In genomic region chr6:97059599-97059998, GRCm38 (mm10) we compare ENCODE assay signal across 8 mouse cellular contexts. TPM values are rescaled to one million over a fixed set of nuclear protein-coding genes. Genes with fewer than 3 reads are reported as not detected.
DNase-seq lines count a peak whose midpoint lies in the region; ATAC-seq lines count a peak whose summit lies in the region.

No protein-coding gene starts in this region.

- peaks cover 29% of the 10 kb centered on the region for H3K27me3 ChIP-seq in heart, embryonic 11.5 days (ENCODE audit: control insufficient read depth, insufficient read depth, low read length)
- H3K27me3 ChIP-seq in hindbrain, embryonic 11.5 days (ENCODE audit: control insufficient read depth, insufficient read depth, low read length), result peaks cover 9% of the 10 kb centered on the region
- peaks cover 12% of the 10 kb centered on the region for H3K27me3 ChIP-seq in midbrain, embryonic 11.5 days (ENCODE audit: control insufficient read depth, insufficient read depth, low read length)

- H3K4me3 ChIP-seq in heart, embryonic 11.5 days (ENCODE audit: low read depth, low read length), result peak overlapping the region; percentile 46
- H3K4me3 ChIP-seq in hindbrain, embryonic 11.5 days (ENCODE audit: low read depth, low read length), result peak overlapping the region; percentile 39
- H3K4me3 ChIP-seq in midbrain, embryonic 11.5 days (ENCODE audit: low read depth, low read length), result peak overlapping the region; percentile 39

- H3K36me3 ChIP-seq in heart, embryonic 11.5 days (ENCODE audit: control insufficient read depth, insufficient read depth, low read length), result no peaks in the 10 kb centered on the region
- no peaks in the 10 kb centered on the region for H3K36me3 ChIP-seq in hindbrain, embryonic 11.5 days (ENCODE audit: control insufficient read depth, insufficient read depth, low read length)
- no peaks in the 10 kb centered on the region for H3K36me3 ChIP-seq in midbrain, embryonic 11.5 days (ENCODE audit: control insufficient read depth, insufficient read depth, low read length)

- H3K9ac ChIP-seq in heart, embryonic 11.5 days (ENCODE audit: low read depth, low read length), result no peak overlapping the region
- peak overlapping the region; percentile 12; the same call in 1 of the 2 replicates for H3K9ac ChIP-seq in hindbrain, embryonic 11.5 days (ENCODE audit: low read depth, low read length)
- H3K9ac ChIP-seq in midbrain, embryonic 11.5 days (ENCODE audit: low read length), result peak overlapping the region; percentile 31

- no peaks in the 10 kb centered on the region for H3K9me3 ChIP-seq in heart, embryonic 11.5 days (replicated peaks; ENCODE audit: control insufficient read depth, low read length)
- H3K9me3 ChIP-seq in hindbrain, embryonic 11.5 days (ENCODE audit: control insufficient read depth, low read length), result no peaks in the 10 kb centered on the region
- H3K9me3 ChIP-seq in midbrain, embryonic 11.5 days (ENCODE audit: control insufficient read depth, low read length), result no peaks in the 10 kb centered on the region

- H3K4me2 ChIP-seq in heart, embryonic 11.5 days, result peak overlapping the region; percentile 82
- H3K4me2 ChIP-seq in hindbrain, embryonic 11.5 days (replicated peaks; ENCODE audit: low read depth, low read length), result peak overlapping the region; percentile 71
- peak overlapping the region; percentile 70 for H3K4me2 ChIP-seq in midbrain, embryonic 11.5 days

- intact Hi-C loops in heart, postnatal 10 days (cut with DNase I), result no loop called here

- 4% methylated on average over 10 of the region's 10 CpGs for WGBS in heart, embryonic 11.5 days (ENCODE audit: insufficient replicate concordance)
- WGBS in hindbrain, embryonic 11.5 days, result 9% methylated on average over 10 of the region's 10 CpGs
- 3% methylated on average over 10 of the region's 10 CpGs for WGBS in midbrain, embryonic 11.5 days

- ATAC-seq in heart, embryonic 11.5 days (replicated peaks; ENCODE audit: insufficient number of reproducible peaks, low FRiP score, low TSS enrichment), result no peak
- no peak for ATAC-seq in hindbrain, embryonic 11.5 days (ENCODE audit: low FRiP score)
- ATAC-seq in midbrain, embryonic 11.5 days (ENCODE audit: low FRiP score), result peak; percentile 5; the same call in 1 of the 2 replicates

- no peak for DNase-seq in heart, postnatal 10 days
- peak; percentile 33 for DNase-seq in ES-CJ7 (ENCODE audit: low read depth, low spot score)
- no peak for DNase-seq in hindbrain, embryonic 11.5 days (ENCODE audit: low spot score)
- peak; percentile 93 for DNase-seq in midbrain, embryonic 11.5 days (ENCODE audit: low spot score, missing footprints)
- no peak for DNase-seq in cerebellum, postnatal 36 days
- no peak for DNase-seq in spleen, postnatal 14 days (ENCODE audit: low spot score in 2 of 2)
- DNase-seq in right cerebral cortex, adult 2 months (ENCODE audit: low spot score in 2 of 2), result no peak

- H3K4me1 ChIP-seq in heart, embryonic 11.5 days (ENCODE audit: control insufficient read depth, insufficient read depth, low read length), result peaks cover 8% of the 10 kb centered on the region; the same call in 1 of the 2 replicates
- peaks cover 4% of the 10 kb centered on the region; the same call in 1 of the 2 replicates for H3K4me1 ChIP-seq in hindbrain, embryonic 11.5 days (replicated peaks; ENCODE audit: control insufficient read depth, insufficient read depth, low read length)
- peaks cover 11% of the 10 kb centered on the region for H3K4me1 ChIP-seq in midbrain, embryonic 11.5 days (ENCODE audit: control insufficient read depth, insufficient read depth, low read length)

- no peak overlapping the region for H3K27ac ChIP-seq in heart, embryonic 11.5 days (ENCODE audit: low read depth, low read length)
- H3K27ac ChIP-seq in hindbrain, embryonic 11.5 days (ENCODE audit: low read depth, low read length), result no peak overlapping the region
- H3K27ac ChIP-seq in midbrain, embryonic 11.5 days (ENCODE audit: low read depth, low read length), result no peak overlapping the region

RNA-seq across cellular contexts. Expression of gene Fam19a4, which starts 0.6 kb away (rescaled TPM):
- polyA plus RNA-seq in heart, embryonic 11.5 days (2014; fragmentation: Nextera tagmentation; extraction: Ambion mirVana), result not detected in 2 replicates
- total RNA-seq in heart, postnatal 10 days (2021), result not detected
- 4.6 and 6.8 TPM in 2 replicates for polyA plus RNA-seq in hindbrain, embryonic 11.5 days (2014; fragmentation: Nextera tagmentation; extraction: Ambion mirVana)
- 4.1 and 4.7 TPM in 2 replicates for polyA plus RNA-seq in midbrain, embryonic 11.5 days (2014; fragmentation: Nextera tagmentation; extraction: Ambion mirVana)

Comparison
In these comparisons a context has a peak if more than half of its experiments do, and no peak if none do; other contexts are left out.
1. DNase-seq: peak in ES-CJ7 (single experiment) and midbrain, embryonic 11.5 days (single experiment); none in heart, postnatal 10 days (0 of 2), hindbrain, embryonic 11.5 days (single experiment), cerebellum, postnatal 36 days (0 of 2), spleen, postnatal 14 days (0 of 2) and right cerebral cortex, adult 2 months (0 of 2).
2. Peak in every context shown above with its lines, with median percentiles within 50 percentile points of each other: H3K4me2 ChIP-seq and H3K4me3 ChIP-seq.